Mouse (Mus musculus): Measurements from ENCODE around the gene Dll4. TPM values are rescaled to one million over a fixed set of nuclear protein-coding genes. Genes with fewer than 3 reads are reported as not detected.

The Dll4 gene
- polyA plus RNA-seq, 1 experiment from 2014 or later: 5.6 TPM

GRCm38 (mm10) chr2:119313780-119314479 is 11.7 kb upstream of the Dll4 start:
- Histone ChIP-seq H3K36me3 (no peaks in the 10 kb centered on the region), H3K4me1 (peaks cover 21% of the 10 kb centered on the region), H3K27ac (no peak overlapping the region), H3K27me3 (peaks cover 71% of the 10 kb centered on the region), H3K9ac (no peak overlapping the region), H3K4me2 (replicated peaks) (no peak overlapping the region), H3K9me3 (replicated peaks) (peaks cover 6% of the 10 kb centered on the region; the same call in 1 of the 2 replicates), H3K4me3 (no peak overlapping the region)
- ATAC-seq (ENCODE audit: low FRiP score): 0 out of 2 replicates have a peak, but pooled peaks have one; percentile 33
- 31% methylated on average over 10 of the region's 10 CpGs for WGBS

GRCm38 (mm10) chr2:119314742-119315310 is 10.8 kb upstream of the Dll4 start:
- ATAC-seq (ENCODE audit: low FRiP score): no peak
- WGBS: 69% methylated on average over 12 of the region's 12 CpGs
- H3K27me3 ChIP-seq: peaks cover 78% of the 10 kb centered on the region

GRCm38 (mm10) chr2:119318043-119318710 is 7.4 kb upstream of the Dll4 start:
- Histone ChIP-seq H3K36me3 (no peaks in the 10 kb centered on the region), H3K27me3 (peaks cover 94% of the 10 kb centered on the region), H3K4me1 (peaks cover 29% of the 10 kb centered on the region), H3K4me2 (replicated peaks) (no peak overlapping the region), H3K4me3 (no peak overlapping the region), H3K9me3 (replicated peaks) (peaks cover 6% of the 10 kb centered on the region; the same call in 1 of the 2 replicates), H3K27ac (no peak overlapping the region), H3K9ac (no peak overlapping the region)
- ATAC-seq (ENCODE audit: low FRiP score): no peak
- 75% methylated on average over 3 of the region's 3 CpGs for WGBS

More at GRCm38 (mm10) chr2:119314742-119315310, 10.8 kb upstream of the Dll4 start:
- H3K4me3 ChIP-seq: no peak overlapping the region
- no peaks in the 10 kb centered on the region for H3K36me3 ChIP-seq
- H3K4me2 ChIP-seq (replicated peaks): no peak overlapping the region
- H3K9me3 ChIP-seq (replicated peaks): peaks cover 6% of the 10 kb centered on the region; the same call in 1 of the 2 replicates
- H3K9ac ChIP-seq: no peak overlapping the region
- no peak overlapping the region for H3K27ac ChIP-seq
- peaks cover 21% of the 10 kb centered on the region for H3K4me1 ChIP-seq

DNA sequence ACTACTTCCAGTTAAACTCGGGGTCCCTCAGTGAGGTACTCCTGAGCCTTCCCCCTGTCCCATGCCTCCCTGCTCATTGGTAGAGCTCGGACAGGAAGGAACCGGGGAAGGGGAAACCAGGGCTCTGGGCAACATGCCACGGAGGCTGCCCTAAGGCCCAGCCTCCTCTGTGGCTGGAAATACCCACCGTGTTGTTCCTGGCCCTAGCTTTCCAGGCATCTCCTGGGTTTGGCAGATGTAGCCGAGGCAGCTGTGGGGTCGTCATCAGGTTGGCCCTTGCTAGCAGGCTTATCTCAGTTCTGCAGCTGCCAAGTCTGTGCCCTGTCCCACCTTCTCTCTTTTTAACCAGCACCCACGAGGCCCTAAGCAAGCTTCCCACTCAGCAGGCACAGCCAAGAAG is 5.0 kb upstream of the Dll4 start:
- H3K36me3 ChIP-seq: no peaks in the 10 kb centered on the region
- no peak overlapping the region for H3K9ac ChIP-seq
- ATAC-seq (ENCODE audit: low FRiP score): no peak
- peaks cover 6% of the 10 kb centered on the region; the same call in 1 of the 2 replicates for H3K9me3 ChIP-seq (replicated peaks)
- no peak overlapping the region for H3K4me2 ChIP-seq (replicated peaks)
- no peak overlapping the region for H3K4me3 ChIP-seq
- H3K27ac ChIP-seq: no peak overlapping the region
- peaks cover 96% of the 10 kb centered on the region for H3K27me3 ChIP-seq
- peaks cover 39% of the 10 kb centered on the region for H3K4me1 ChIP-seq
- 66% methylated on average over 8 of the region's 8 CpGs for WGBS

DNA sequence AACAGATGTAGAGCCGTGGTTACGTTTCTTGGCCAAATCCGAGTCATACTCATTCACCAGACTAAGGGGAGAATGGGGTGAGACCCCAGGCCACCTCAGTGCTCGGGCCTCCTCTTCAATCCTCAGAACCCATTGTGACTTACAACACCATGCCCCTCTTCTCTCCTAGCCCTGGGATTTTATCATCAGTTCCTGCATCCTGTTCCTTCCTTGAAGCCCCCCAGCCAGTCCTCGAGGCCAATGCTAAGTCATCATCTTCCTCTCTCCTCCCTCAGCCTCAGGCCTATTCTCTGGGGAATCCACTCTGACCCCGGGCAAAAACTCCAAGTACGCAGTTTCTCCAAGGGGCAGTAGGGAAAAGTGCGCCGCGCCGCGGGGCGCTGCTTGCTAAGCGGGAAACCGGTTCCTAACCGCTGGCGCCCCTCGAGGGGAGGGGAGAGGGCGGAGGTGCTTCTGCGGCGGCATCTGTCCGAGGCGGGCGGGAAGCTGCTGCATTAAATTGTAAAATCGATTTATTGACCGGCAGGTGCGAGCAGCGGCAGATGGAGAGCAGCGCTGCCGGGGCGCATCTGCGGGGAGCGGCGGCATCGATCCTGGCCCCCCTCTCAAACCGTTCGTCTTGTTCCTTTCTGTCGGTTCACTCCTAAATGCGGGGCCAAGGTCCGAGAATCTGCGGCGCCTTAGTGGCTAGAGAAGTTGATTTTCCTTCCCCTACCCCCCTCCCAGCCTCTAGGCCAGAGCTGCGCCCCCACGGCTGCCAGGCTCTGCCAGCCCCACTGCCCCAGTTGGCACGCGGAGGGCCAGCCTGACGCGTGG is 3.6 kb upstream of the Dll4 start:
- no peaks in the 10 kb centered on the region for H3K36me3 ChIP-seq
- WGBS: 2% methylated on average over 47 of the region's 48 CpGs
- H3K27ac ChIP-seq: peak overlapping the region; percentile 46; the same call in 1 of the 2 replicates
- H3K4me1 ChIP-seq: peaks cover 53% of the 10 kb centered on the region
- H3K27me3 ChIP-seq: peaks cover 96% of the 10 kb centered on the region
- H3K4me2 ChIP-seq (replicated peaks): peak overlapping the region; percentile 57
- 0 out of 2 replicates have a peak, but pooled peaks have one; percentile 2 for ATAC-seq (ENCODE audit: low FRiP score)
- H3K4me3 ChIP-seq: peak overlapping the region; percentile 30
- peak overlapping the region; percentile 35 for H3K9ac ChIP-seq
- H3K9me3 ChIP-seq (replicated peaks): no peaks in the 10 kb centered on the region

DNA sequence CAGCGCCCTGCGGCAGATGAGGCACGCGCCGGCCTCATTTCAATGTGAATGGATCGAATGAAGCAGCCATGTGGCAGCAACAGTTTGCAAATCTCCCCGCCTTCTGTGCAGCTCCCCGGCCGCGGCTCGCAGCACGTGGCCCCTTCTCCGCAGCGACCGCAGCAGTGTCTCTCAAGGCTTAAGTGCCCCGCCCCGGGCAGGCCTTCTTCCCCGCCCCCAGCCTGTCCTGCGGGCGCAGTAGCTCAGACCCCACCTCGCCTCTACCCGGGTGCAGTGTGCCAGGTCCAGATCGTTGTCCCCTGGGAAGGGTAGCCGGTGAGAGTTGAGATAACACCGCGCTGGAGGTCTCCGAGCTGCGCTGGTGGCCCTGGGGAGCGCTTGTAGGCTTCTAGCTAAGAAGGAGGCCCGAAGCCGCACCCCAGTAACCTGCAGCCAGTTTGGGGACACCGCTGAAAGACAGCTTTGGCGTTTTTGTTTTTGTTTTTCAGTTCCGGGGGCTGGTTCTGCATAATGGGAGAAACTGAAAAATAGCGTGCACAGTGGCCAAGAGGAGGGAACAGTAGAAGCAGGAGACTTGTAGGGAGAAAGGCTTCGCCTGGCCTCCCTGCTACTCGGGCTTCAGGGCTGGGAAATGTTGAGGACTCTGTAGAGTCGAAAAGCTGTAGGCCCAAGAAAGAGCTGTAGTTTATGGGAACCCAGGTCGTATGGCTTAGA is 2.8 kb upstream of the Dll4 start:
- ATAC-seq (ENCODE audit: low FRiP score): peak; percentile 79
- Histone ChIP-seq H3K4me3 (peak overlapping the region; percentile 30), H3K27me3 (peaks cover 96% of the 10 kb centered on the region), H3K4me2 (replicated peaks) (peak overlapping the region; percentile 57), H3K4me1 (peaks cover 56% of the 10 kb centered on the region), H3K27ac (peak overlapping the region; percentile 30; the same call in 1 of the 2 replicates), H3K9me3 (replicated peaks) (no peaks in the 10 kb centered on the region), H3K36me3 (no peaks in the 10 kb centered on the region), H3K9ac (peak overlapping the region; percentile 35)
- 2% methylated on average over 39 of the region's 39 CpGs for WGBS

GRCm38 (mm10) chr2:119323866-119324575 is 1.6 kb upstream of the Dll4 start:
- H3K4me1 ChIP-seq: peaks cover 60% of the 10 kb centered on the region
- no peak overlapping the region for H3K4me3 ChIP-seq
- no peak for ATAC-seq (ENCODE audit: low FRiP score)
- no peaks in the 10 kb centered on the region for H3K36me3 ChIP-seq
- H3K27ac ChIP-seq: no peak overlapping the region
- WGBS: 3% methylated on average over 30 of the region's 32 CpGs
- H3K4me2 ChIP-seq (replicated peaks): peak overlapping the region; percentile 72
- peaks cover 98% of the 10 kb centered on the region for H3K27me3 ChIP-seq
- no peaks in the 10 kb centered on the region for H3K9me3 ChIP-seq (replicated peaks)
- 0 out of 2 replicates have a peak overlapping the region, but pooled peaks have one; percentile 8 for H3K9ac ChIP-seq

DNA sequence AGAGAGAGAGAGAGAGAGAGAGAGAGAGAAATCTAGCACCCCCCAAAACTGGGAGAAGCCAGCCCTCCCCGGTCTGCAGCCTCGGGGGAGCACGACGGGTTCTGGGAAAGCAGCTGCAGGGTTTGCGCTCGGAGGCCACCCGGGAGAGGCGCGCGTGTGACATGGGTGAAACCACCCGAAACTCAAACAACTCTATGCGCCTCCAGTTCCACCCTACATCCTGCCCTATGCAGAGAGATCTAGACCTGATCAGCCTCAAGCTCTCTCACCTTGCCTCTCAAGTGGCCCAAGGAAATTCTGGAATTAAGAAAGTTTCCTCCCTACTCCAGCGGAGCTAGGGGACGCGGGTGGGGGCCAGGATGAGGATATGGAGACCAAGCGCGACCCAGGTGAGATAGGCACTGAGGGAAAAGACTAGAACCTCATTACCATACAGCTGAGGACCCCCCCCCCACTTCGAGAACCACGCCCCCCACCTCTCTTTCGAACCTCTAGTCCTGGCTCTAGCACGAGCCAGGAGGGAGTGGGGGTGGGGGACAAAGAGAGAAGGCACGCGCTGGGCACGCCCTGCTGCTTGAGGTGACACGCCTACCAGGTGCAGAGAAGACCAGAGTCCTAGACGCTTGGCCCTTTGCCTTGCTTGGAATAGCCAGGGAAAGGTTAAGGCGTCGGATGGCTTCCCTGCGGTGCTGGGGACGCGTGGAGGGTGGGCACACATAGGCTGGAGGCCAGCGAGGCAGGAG is 837 bp upstream of the Dll4 start:
- Histone ChIP-seq H3K27me3 (peaks cover 99% of the 10 kb centered on the region), H3K9ac (no peak overlapping the region), H3K36me3 (no peaks in the 10 kb centered on the region), H3K4me3 (peak overlapping the region; percentile 38), H3K27ac (no peak overlapping the region), H3K4me2 (replicated peaks) (peak overlapping the region; percentile 72), H3K4me1 (peaks cover 63% of the 10 kb centered on the region), H3K9me3 (replicated peaks) (no peaks in the 10 kb centered on the region)
- ATAC-seq (ENCODE audit: low FRiP score): peak; percentile 14; the same call in 1 of the 2 replicates
- under 1% methylated on average over 28 of the region's 32 CpGs for WGBS

DNA sequence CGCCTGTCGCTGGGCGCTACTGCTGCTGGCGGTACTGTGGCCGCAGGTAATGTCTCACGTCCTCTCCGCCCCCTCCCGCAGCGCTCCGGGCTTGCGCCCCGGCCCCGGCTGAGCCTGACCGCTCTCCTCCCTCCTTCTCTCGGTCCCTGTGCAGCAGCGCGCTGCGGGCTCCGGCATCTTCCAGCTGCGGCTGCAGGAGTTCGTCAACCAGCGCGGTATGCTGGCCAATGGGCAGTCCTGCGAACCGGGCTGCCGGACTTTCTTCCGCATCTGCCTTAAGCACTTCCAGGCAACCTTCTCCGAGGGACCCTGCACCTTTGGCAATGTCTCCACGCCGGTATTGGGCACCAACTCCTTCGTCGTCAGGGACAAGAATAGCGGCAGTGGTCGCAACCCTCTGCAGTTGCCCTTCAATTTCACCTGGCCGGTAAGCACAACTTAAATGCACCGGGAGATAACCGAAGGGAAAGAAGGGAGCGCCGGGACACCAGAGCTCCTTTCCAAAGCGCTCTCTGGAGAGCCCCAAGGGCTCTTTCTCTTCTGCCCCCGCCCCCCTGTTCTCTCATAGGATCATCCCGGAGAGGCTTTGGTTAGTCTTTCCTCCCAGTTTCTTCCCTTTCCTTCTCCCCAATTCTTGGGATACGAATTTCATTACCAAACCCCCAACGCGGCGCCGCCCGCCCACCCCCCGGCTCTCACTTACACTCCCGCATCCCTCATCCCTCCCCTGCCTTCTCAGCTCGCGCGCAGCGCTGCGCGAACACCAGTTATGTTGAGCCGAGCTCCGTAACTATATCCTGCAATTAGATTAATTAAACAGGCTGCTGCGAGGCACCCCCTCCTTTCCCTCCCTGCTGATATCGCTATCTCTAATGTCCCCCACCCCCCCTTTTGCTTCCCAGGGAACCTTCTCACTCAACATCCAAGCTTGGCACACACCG is 847 bp downstream of the Dll4 start:
- Histone ChIP-seq H3K27me3 (peaks cover 100% of the 10 kb centered on the region), H3K27ac (no peak overlapping the region), H3K4me1 (peaks cover 59% of the 10 kb centered on the region)

GRCm38 (mm10) chr2:119327102-119327480 is 1.5 kb downstream of the Dll4 start:
- Histone ChIP-seq H3K4me1 (peaks cover 52% of the 10 kb centered on the region), H3K4me3 (peak overlapping the region; percentile 38), H3K36me3 (no peaks in the 10 kb centered on the region), H3K27ac (no peak overlapping the region), H3K4me2 (replicated peaks) (peak overlapping the region; percentile 72), H3K9me3 (replicated peaks) (no peaks in the 10 kb centered on the region), H3K9ac (peak overlapping the region; percentile 54), H3K27me3 (peaks cover 100% of the 10 kb centered on the region)
- WGBS: under 1% methylated on average over 30 of the region's 30 CpGs
- ATAC-seq (ENCODE audit: low FRiP score): no peak

More for the DNA sequence above, 847 bp downstream of the Dll4 start:
- ATAC-seq (ENCODE audit: low FRiP score): no peak
- peak overlapping the region; percentile 38 for H3K4me3 ChIP-seq
- peak overlapping the region; percentile 72 for H3K4me2 ChIP-seq (replicated peaks)
- peak overlapping the region; percentile 54 for H3K9ac ChIP-seq
- H3K36me3 ChIP-seq: no peaks in the 10 kb centered on the region
- WGBS: under 1% methylated on average over 56 of the region's 61 CpGs
- no peaks in the 10 kb centered on the region for H3K9me3 ChIP-seq (replicated peaks)

Measured in hindbrain, embryonic 12.5 days (tissue).